Mouse (Mus musculus): ENCODE results near the gene Mrpl43. TPM values are rescaled to one million over a fixed set of nuclear protein-coding genes. Genes with fewer than 3 reads are reported as not detected.

Gene Mrpl43
- polyA plus RNA-seq, 1 experiment from 2014 or later = 96.2 TPM

Other genes starting within 250 kb of the Mrpl43 start
- 28.4 and 28.7 TPM in 2 replicates for gene Slf2, start 75.3 kb downstream of the Mrpl43 start, polyA plus RNA-seq (2015; fragmentation: Nextera tagmentation; extraction: Ambion mirVana)
- gene Sema4g, start 17.3 kb downstream of the Mrpl43 start, polyA plus RNA-seq (2015; fragmentation: Nextera tagmentation; extraction: Ambion mirVana) = 17.4 and 19.4 TPM in 2 replicates
- gene Twnk, start 779 bp downstream of the Mrpl43 start, polyA plus RNA-seq (2015; fragmentation: Nextera tagmentation; extraction: Ambion mirVana) = 12.9 and 15.8 TPM in 2 replicates
- 23.4 and 28.2 TPM in 2 replicates for gene Lzts2, start 8.0 kb upstream of the Mrpl43 start, polyA plus RNA-seq (2015; fragmentation: Nextera tagmentation; extraction: Ambion mirVana)
- 1.5 and 2.6 TPM in 2 replicates for gene Pdzd7, start 39.3 kb upstream of the Mrpl43 start, polyA plus RNA-seq (2015; fragmentation: Nextera tagmentation; extraction: Ambion mirVana)
- gene Sfxn3, start 41.1 kb upstream of the Mrpl43 start, polyA plus RNA-seq (2015; fragmentation: Nextera tagmentation; extraction: Ambion mirVana) = 68.6 and 75.8 TPM in 2 replicates
- 3.0 and 5.3 TPM in 2 replicates for gene Kazald1, start 68.8 kb upstream of the Mrpl43 start, polyA plus RNA-seq (2015; fragmentation: Nextera tagmentation; extraction: Ambion mirVana)
- 0.14 and 0.26 TPM in 2 replicates for gene Tlx1, start 144.2 kb upstream of the Mrpl43 start, polyA plus RNA-seq (2015; fragmentation: Nextera tagmentation; extraction: Ambion mirVana)
- 10.9 and 16.9 TPM in 2 replicates for gene Lbx1, start 229.4 kb upstream of the Mrpl43 start, polyA plus RNA-seq (2015; fragmentation: Nextera tagmentation; extraction: Ambion mirVana)

All from neural tube, embryonic 15.5 days (tissue).